Mouse (Mus musculus): ENCODE measurements around the gene Ripor2.

The Ripor2 gene

GRCm38 (mm10) chr13:24581833-24582232 is at the start of gene Ripor2:
Gene Ripor2, plus strand, starts transcription at chr13:24582189.
- DNase-seq (ENCODE audit: low spot score), result no peak

- no peak for DNase-seq (ENCODE audit: low spot score)
These were observed 45.3 kb upstream of the Ripor2 start for GRCm38 (mm10) chr13:24536531-24537167.

GRCm38 (mm10) chr13:24538012-24538411 is 44.0 kb upstream of the Ripor2 start:
- DNase-seq (ENCODE audit: low spot score), result no peak

DNA sequence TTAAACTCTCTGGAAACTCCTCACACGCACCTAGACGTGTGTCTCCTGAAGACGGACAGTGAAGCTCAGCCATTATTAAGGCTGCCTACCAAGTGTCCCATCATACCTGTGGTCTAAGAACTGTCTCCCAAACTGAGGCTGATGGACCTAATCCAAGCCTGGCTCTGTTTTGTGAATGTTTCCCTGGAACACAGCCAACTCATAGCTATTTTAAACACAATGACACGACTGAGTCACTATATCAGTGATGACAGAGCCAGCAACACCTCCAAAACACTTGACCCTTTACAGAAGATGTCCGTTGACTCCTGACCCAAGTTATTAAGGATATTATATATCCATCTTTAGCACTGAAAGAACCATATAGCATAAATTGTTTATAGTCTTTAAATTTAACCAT is 43.0 kb upstream of the Ripor2 start:
- no peak for DNase-seq (ENCODE audit: low spot score)

GRCm38 (mm10) chr13:24545677-24546076 is 36.3 kb upstream of the Ripor2 start:
- DNase-seq (ENCODE audit: low spot score), result no peak

DNA sequence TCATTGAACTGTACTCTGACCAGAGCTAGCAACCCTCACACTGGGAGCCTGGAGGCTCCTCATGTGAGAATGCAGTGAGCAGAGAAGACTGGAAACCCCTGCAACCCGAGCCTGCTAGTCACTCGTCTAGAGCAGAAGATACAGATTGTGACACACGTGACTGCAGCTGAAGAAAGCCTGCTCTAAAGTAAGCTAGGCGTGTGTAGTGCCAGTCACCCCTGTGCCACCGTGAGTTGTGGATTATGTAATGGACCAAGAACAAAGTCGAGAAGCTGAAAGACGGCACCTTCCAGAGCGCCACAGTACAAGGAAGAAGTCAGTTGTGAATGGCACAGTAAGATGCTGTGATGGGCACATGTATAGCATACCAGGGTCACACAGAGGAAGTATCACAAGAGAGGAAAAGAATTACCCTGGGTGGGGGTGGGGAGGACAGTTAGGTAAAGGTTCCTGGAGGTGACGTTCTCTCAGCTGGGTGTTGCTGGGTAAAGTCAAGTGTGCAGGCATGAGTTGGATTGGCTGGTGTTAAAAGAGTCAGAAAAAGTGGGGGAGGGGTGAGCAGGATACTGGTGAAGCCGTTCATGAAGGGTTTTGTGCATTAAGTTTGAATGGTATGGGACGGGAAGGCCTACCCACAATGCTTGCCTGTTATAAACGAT is 35.1 kb upstream of the Ripor2 start:
- DNase-seq (ENCODE audit: low spot score), result no peak

- no peak for DNase-seq (ENCODE audit: low spot score)
These were observed 33.1 kb upstream of the Ripor2 start for GRCm38 (mm10) chr13:24548911-24549310.

DNA sequence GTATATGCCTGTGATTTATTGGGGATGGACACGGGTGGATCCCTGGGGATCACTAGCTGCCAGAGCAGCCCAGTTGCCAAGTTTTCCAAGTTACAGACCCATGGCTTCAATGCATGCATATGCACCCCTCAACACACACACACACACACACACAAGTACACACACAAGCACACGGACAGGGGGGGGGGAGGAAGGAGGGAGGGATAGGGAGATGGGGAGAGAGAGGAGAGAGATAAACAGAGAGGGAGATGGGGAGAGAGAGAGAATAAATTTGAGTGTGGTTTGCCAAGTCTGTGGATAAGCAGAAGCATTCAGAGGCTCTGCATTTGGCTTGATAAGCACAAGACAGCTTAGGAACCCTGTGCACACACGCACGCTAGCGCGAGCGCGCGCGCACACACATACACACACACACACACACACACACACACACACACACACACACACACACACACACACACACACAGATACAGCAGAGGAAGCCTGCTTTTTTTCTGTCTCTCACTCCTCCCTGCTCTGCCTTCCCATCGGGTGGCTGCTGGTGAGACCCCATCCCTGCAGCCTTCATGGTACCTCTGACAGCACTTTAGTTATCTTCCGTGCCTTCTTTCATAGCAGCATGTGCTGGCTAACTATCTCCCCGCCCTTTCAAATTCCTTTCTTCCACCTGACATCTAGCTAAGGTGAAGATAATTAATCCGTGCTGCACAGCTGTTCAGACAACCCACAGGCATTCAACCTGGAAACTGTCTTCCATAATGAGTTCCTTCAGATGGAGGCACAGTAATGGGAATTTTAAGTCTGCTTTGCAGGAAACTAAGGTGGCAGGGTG is 30.7 kb upstream of the Ripor2 start:
- no peak for DNase-seq (ENCODE audit: low spot score)

- no peak for DNase-seq (ENCODE audit: low spot score)
These were observed 29.9 kb upstream of the Ripor2 start for GRCm38 (mm10) chr13:24552039-24552438.

DNA sequence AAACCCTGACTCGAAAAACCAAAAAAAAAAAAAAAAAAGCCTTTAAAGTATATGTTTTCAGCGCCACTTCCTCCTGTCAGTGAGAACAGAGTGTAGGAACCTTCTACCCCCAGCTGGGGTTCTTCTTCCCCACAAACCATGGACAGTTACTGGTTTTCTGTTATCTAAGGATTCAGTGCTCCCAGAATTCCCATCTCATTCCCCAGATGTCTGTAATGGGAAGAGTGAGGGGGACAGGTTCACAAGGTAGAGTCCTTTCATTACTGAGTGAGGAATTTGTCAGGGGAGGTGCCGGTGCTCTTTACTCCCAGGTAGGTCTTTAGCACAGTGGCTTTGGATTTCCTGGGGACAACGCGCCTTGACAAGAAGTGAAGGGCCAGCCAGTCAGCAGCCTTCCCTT is 20.6 kb upstream of the Ripor2 start:
- DNase-seq (ENCODE audit: low spot score), result no peak

- DNase-seq (ENCODE audit: low spot score), result no peak
These were observed 17.3 kb upstream of the Ripor2 start for GRCm38 (mm10) chr13:24564706-24565105.

- no peak for DNase-seq (ENCODE audit: low spot score)
These were observed 16.6 kb upstream of the Ripor2 start for GRCm38 (mm10) chr13:24565230-24565949.

DNA sequence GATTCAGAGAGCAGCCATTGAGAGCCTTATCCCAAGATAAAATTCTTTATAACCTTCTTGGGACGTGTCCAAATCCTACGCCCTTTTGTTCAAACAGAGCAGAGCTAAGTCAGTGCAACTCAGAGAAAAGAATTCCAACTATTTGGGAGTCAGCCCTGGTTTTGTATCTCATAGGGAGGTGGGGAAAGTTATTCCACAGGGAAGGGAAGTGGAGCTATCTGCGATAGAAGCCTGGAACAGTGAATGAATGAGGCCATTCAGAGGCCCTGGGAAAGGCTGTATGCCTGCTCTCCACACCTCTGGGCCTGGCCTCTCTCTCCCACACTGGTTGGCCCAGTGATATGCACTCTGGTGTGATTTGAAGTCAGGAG is 16.1 kb upstream of the Ripor2 start:
- DNase-seq (ENCODE audit: low spot score), result peak; percentile 51

DNA sequence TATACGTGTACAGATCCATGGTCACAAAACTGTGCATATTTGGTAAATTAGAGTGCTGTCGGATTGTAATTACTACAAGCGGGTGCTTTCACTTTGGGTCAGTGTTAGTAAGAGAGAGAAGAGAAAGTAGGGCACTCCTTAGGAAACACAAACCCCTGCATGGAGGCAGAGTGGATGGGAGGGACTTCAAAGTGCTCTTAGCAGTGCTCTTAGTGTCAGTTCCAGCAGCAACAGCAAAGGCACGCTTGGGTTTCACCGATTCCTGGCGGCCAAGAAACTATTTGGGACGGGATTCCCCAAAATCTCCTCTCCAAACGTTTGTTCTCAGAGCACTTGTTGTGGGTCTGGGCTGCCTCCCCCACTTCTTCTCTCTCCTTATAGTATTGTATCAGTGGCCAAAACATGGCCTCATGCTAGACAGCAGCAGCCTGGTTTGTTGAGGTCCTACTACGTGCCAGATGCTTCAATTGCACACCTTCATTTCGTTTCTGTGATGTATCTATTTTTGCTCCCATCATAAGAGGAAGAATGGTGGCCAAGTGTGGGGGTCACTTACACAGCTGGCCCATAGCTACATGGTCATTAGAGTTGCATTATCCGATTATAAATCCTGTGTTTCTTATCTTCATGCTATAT is 14.7 kb upstream of the Ripor2 start:
- DNase-seq (ENCODE audit: low spot score), result no peak

GRCm38 (mm10) chr13:24569066-24569465 is 12.9 kb upstream of the Ripor2 start:
- no peak for DNase-seq (ENCODE audit: low spot score)

DNA sequence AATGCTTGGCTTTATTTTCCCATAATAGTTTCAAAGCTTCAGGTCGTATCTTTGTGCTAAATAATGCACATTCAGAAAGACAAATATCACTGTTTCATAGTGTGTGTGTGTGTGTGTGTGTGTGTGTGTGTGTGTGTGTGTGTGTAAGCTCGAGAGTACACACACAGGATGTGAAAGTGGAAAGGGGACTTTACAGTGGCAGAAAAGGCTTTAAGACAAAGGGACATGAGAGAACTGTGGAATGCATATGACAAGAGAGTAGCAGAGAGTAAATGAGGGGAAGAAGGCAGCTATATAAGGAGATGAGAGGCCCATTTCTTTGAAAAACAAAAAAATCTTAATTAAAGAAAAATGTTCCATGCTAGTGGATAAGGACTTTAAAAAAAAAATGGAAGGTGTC is 11.3 kb upstream of the Ripor2 start:
- no peak for DNase-seq (ENCODE audit: low spot score)

DNA sequence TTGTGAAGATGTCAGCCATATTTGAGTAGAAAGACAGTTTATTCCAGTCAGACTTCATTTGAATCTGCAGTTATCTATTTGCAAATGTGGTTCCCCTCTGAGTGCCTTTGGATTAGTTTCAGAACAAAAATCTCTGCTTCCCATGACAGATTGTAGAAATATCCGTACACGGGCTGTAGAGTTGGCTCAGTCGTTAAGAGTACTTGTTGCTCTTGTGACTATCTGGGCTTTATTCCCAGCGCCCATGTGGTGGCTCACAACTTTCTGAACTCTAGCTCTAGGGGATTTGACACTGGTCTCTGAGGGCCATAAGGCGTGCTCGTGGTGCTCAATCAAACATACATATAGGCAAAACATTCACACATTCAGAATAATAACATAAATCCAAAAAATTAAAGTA is 10.1 kb upstream of the Ripor2 start:
- no peak for DNase-seq (ENCODE audit: low spot score)

DNA sequence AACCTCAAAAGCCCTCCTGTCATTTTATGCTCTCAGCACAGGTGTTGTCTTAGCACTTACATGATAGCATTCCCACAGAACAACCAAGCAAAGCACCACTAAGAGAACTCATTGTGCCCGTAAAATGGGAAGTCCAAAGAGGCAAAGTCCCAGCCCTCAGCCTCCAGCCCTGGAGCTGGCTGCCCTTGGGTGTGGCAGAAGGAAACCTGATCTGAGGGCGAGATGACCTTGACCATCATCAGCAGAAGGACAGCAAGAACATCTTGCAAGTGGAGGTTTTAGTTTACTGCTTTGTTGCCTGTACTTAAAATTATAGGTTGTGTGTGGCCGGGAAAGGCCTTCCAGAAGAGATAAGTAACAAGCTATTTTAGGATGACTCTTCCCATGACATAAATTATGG is 6.9 kb upstream of the Ripor2 start:
- no peak for DNase-seq (ENCODE audit: low spot score)

DNA sequence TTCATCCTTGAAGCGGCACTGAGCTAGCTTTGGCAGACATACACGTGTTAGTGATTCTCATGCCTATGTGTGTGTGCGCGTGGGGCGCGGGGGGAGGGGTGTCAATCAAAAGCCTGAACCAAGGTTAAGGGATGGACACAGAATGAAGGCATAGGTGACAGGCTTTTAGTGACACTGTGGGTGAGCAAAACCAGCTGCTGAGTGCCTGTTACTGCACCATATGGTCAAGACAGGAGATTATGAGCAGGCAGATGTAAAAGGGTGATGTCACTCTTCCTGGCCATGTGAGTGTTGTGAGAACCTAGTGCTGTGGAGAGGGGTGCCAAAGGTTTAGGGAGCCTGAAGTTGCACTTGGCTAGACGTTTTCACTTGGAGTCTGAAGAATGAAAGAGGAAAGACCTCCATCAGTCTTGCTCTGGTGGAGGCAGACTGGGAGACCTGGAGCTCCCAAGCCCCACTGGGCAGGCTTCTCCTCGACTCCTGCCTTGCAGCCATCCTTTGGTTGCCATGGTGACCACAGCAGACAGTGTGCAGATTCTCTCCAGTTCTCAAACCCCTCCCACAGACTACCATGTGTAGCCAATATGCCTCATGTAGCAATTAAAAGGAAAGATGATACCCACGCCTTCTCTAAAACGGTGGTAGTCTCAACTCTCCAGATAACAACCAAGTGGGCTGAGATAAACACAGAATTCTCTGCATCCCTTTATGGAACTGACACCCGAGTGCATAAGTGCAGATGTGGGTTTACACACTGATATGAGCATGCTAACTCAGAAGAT is 5.5 kb upstream of the Ripor2 start:
- DNase-seq (ENCODE audit: low spot score), result peak; percentile 50

GRCm38 (mm10) chr13:24578317-24578716 is 3.7 kb upstream of the Ripor2 start:
- no peak for DNase-seq (ENCODE audit: low spot score)

DNA sequence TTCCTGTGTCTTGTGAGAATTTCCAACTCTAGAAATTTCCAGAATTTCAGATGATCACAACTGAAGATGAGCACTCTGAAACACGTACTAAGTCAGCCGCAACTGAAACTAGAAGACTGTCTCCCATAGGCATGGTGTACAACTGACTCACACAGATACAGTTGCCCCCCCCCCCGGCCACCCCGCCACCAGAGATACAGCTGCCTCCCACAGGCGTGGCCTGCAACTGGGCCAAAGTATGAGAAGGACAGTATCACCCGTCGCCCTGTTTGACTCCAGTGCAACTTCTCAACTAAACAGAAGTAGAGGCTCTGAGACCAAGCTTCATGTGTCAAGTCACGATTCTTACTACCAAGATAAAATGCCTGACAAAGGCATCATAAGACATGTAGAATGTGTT is 1.2 kb upstream of the Ripor2 start:
- no peak for DNase-seq (ENCODE audit: low spot score)
